Mouse (Mus musculus): ENCODE data around the gene Gm10518. TPM values are rescaled to one million over a fixed set of nuclear protein-coding genes. Genes with fewer than 3 reads are reported as not detected.

Gm10518 gene
- not detected for total RNA-seq (2023)

GRCm38 (mm10) chr1:179802610-179803512 lies at the start of gene Gm10518:
Gm10518 (plus strand) TSS chr1:179803376.

GRCm38 (mm10) chr1:179803513-179804139 lies 450 bp downstream of the Gm10518 start, which contains the start of gene Ahctf1:
Ahctf1 (minus strand) TSS chr1:179803680.

Other genes with a start within 250 kb of the Gm10518 start
- gene Sccpdh, start 135.2 kb upstream of the Gm10518 start, total RNA-seq (2023): 0.34 TPM
- not detected for gene Kif28, start 58.1 kb upstream of the Gm10518 start, total RNA-seq (2023)
- 93.6 TPM for gene Ahctf1, start 304 bp downstream of the Gm10518 start, total RNA-seq (2023)
- gene Cdc42bpa, start 157.1 kb downstream of the Gm10518 start, total RNA-seq (2023): 1.7 TPM